Mouse (Mus musculus) heart, adult 2 months (tissue): Measurements from ENCODE around the gene Lrrc8a.

Experiments
- CTCF ChIP-seq: fragments of 200-600 bp; IDR thresholded peaks from 2 replicates; pipeline ENCODE4 v1.8.1; 2022; ENCODE audit warnings: antibody characterized with exemption, mild to moderate bottlenecking, moderate library complexity
- EP300 ChIP-seq: fragments of 200-500 bp; IDR thresholded peaks from 2 replicates; pipeline ENCODE4 v1.6.1; 2011; ENCODE audit warnings: low read depth, low read length, control low read depth; ENCODE audit not compliant: insufficient read depth
- POLR2A ChIP-seq: fragments of 200-500 bp; IDR thresholded peaks from 2 replicates; pipeline ENCODE4 v1.6.1; 2011; ENCODE audit warnings: mild to moderate bottlenecking, low read depth, low read length, control low read depth; ENCODE audit not compliant: insufficient read depth

DNA sequence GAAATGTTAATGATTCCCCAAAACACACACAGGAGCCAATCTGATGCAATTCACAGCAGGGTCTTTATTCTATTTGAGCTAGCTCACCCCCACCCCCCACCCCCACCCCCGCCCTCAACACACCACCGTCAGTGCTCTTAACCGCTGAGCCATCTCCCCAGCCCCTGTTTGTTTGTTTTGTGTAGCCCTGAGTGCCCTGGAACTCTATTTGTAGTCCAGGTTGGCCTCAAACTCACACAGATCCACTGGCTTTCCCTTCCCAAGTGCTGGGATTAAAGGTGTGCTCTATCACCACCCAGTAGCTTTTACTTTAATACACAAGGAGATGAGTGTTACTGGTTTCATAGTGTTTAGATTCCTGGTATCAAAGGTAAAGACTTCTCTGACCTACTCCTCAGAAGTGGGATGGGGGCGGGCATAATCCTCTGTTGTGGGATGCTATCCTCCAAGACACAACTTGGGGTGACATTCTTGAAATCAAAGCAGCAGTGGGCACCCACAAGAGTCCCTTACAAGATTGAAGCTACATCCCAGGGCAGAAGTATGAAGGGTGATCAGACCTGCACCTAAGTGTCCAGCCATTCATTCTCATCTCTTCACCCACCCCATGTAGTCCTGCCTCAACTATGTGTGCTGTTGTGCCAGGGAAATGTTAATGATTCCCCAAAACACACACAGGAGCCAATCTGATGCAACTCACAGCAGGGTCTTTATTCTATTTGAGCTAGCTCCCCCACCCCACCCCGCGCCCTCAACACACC is 25.9 kb upstream of the Lrrc8a start:
- TF ChIP-seq POLR2A (no peak), EP300 (no peak), CTCF (no peak)
